Mouse (Mus musculus) left cerebral cortex, postnatal 4 days (tissue): ENCODE measurements around the gene Nlgn2. TPM values are rescaled to one million over a fixed set of nuclear protein-coding genes. Genes with fewer than 3 reads are reported as not detected.

ENCODE experiments used
- DNase-seq: peaks from one replicate; pipeline ENCODE4 v3.0.0-alpha.2; 2022
- intact Hi-C: fragments of 180-260 bp; cut with DNase I; formaldehyde crosslinking; loops from one replicate; pipeline ENCODE4 v1.15.1; 2025
- total RNA-seq, 2 experiments: library from RNA; stranded (reverse); gene quantifications; 2 replicates each; pipeline ENCODE4 v1.2.3; 2021

Gene Nlgn2
- 100 to 1,000 TPM; 237 to 257 TPM for total RNA-seq

DNA sequence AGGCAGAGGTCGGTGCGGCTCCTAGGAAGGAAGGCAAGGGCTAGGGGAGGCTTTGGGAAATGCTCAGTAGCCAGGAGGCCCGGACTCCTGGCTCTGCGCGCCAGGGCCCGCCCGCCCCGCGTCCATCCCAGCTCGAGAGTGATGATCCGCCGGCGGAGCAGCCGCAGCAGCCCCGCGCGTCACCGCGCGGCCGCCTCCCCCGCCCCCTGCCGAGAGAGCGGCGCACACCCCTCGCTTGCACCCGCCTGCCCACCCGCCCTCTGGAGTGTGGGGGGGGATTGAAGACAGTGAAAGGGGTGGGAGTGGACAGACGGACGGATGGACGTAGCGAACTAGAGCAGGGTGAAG is at the start of gene Nlgn2:
Gene Nlgn2, minus strand, starts transcription at position 181 of the 348 bp plus-strand sequence.
- intact Hi-C loops: loop anchor here (5.0 kb wide), 1 partner anchor 35 kb away; the partner anchor contains the start of gene Fgf11
- peak; percentile 89 for DNase-seq

- no peak for DNase-seq
- intact Hi-C loops: no loop called here
Observed at GRCm38 (mm10) chr11:69886907-69887635, 49.5 kb upstream of the Nlgn2 start.

GRCm38 (mm10) chr11:69884663-69885062 is 47.1 kb upstream of the Nlgn2 start:
- intact Hi-C loops: no loop called here
- DNase-seq: no peak

GRCm38 (mm10) chr11:69884240-69884639 is 46.7 kb upstream of the Nlgn2 start:
- DNase-seq: no peak
- intact Hi-C loops: no loop called here

GRCm38 (mm10) chr11:69883527-69884151 is 46.1 kb upstream of the Nlgn2 start:
- DNase-seq: no peak
- intact Hi-C loops: no loop called here

GRCm38 (mm10) chr11:69883066-69883465 is 45.5 kb upstream of the Nlgn2 start:
- intact Hi-C loops: no loop called here
- no peak for DNase-seq

DNA sequence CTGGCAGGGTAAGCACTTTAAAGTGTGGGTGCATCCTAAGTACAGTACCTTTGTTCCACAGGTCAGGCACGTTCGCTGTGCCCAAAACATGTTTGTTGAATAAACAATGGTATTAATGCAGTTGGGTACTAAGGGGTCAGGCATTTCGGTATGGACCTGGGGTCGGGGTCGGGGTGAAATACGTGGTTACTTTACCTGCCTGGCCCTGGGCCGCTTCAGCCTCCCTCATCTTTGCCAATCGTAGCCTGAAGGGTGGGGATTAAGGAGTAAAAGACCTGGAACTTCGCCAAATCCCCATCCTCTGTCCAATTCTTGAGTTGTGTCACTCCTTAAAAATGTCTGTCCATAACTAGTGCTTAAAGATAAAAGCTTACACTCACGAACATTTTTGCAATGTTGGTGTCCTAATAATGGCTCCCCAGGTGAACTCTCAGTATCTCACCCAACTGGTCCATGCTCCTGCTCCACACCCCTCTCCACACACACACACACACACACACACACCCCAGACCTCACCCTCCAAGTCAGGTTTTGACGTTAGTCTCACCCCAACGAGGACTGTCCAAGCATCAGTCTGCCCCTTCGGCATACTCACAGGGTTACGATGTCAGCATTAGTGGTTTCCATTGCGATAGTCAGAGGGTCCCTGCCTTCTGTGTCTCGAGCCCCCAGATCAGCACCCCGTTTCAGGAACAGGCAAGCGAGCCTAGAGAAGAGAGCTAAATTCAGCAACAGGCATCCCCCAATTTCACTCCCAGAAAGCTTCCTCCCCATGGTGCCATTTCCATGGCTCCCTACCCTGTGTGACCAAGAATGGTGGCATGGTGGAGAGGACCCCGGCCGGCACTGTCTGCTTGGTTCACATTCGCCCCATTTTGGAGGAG is 44.4 kb upstream of the Nlgn2 start:
- intact Hi-C loops: no loop called here
- DNase-seq: no peak

GRCm38 (mm10) chr11:69880853-69881603 is 43.4 kb upstream of the Nlgn2 start, which contains the start of gene Kctd11:
Gene Kctd11 (minus strand): TSS chr11:69881406.
- peak; percentile 75 for DNase-seq
- intact Hi-C loops: no loop called here

DNA sequence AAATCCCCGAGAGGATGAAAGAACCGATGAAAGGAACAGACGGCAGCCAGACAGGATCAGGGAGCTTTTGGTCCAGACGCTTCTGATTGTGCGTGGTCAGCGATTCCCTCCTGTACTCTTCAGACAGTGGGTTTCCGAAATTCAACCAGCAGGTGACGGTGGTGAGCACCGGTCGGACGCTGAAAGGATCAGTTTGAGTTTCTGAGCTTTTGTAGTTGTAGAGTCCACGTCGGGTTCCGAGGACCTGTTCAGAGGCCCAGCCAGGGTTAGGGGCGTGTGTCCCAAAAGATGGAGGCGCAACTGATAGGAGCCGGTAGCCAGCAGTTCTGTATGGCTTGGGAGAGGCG is 42.9 kb upstream of the Nlgn2 start:
- intact Hi-C loops: no loop called here
- peak; percentile 60 for DNase-seq

- no peak for DNase-seq
- intact Hi-C loops: no loop called here
Observed at GRCm38 (mm10) chr11:69879711-69880110, 42.1 kb upstream of the Nlgn2 start.

DNA sequence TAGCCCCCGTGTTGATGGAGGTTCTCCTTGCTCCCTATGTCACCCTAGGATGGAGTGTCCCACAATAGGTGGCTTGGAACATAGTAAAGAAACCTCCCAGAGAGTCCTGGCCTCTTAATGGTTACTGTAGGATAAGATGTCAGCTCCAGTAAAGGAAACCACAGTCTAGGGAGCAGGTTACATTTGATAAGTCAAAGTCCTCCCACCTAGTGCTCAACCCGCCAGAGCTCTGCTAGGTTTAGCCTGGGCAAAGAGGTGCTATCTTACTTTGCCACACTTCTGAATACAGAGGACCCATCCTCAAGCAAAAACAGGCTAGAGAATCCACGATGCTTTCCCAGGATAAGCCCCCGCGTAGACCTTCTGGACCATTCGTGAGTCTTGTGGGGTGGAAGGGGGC is 41.4 kb upstream of the Nlgn2 start:
- DNase-seq: no peak
- intact Hi-C loops: no loop called here

DNA sequence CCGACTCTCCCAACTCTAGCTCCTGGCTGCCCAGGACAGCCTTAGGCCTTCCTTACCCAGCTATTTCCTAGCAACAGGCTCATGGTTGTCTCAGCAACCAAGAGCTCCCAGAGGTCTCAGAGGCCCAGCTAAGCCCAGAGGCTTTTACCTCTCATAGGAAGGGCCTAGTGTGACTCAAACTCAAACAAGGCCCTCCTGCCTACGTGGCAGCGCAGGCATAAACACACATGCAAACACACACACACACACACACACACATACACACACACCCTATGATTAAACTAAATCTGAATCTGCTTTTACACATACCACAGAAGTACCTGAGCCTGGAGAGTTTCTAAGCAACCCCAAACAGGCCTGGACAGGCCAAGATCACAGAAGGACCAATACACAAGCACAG is 40.8 kb upstream of the Nlgn2 start:
- intact Hi-C loops: no loop called here
- DNase-seq: no peak

DNA sequence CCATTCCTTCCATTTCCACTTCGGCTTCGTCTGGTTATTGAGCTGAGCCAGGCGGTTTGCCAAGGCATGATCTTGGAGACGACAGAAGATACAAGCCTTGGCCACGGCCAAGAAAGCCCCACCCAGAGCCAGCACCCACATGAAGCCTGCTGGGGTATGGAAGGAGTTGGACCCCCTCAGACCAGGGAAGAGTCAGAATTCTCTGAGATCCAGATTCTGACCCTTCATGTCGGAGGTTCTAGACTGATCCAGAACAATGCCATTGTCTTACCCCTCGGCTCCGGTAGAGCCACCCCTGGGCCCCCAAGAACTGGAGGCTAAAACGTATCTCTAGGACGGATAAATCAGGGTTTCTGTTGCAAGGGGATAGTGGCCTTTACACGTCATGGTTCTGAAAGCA is 40.3 kb upstream of the Nlgn2 start, which contains the start of gene Tmem95:
Gene Tmem95, minus strand, starts transcription at position 141 of the 400 bp plus-strand sequence.
- intact Hi-C loops: no loop called here
- DNase-seq: no peak

GRCm38 (mm10) chr11:69876867-69877266 is 39.3 kb upstream of the Nlgn2 start:
- intact Hi-C loops: no loop called here
- peak; percentile 86 for DNase-seq

DNA sequence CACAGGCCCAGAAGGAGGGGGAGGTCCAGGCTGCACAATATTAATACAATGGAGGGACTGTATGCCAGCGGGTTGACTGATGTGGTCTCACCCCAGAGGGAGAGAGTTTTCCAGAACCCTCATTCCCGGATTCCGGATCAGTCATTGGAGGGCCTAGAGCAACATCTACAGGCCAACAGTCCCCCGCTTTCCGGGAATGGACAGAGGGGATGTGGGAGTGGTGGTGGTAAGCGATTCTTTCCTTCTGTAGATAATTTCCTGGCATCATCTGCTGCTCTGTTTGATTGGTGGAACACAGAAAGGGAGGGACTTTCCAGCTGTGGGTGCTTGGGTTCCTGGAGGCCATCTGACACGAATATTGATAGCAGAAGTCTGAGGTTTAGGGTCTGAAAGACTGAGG is 38.6 kb upstream of the Nlgn2 start:
- intact Hi-C loops: no loop called here
- no peak for DNase-seq

DNA sequence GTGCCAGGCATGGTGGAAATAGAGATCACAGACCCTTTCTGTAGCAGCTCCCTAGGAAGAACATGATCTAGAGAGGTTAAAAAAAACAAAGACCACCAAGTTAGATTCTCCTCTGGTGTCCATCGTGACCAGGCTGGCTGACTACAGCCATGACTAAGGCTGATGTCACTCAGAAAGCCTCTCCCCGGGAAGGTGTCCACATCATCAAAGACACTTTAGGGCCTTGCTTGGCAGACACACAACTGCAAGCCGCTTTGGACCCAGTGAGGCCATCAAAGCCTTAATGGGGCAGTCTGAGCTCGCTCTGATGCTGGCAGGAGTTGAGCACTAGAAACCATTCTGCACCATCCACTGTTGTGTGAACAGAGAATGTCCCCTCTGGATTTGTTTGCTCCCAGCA is 34.9 kb upstream of the Nlgn2 start:
- intact Hi-C loops: no loop called here
- DNase-seq: no peak

DNA sequence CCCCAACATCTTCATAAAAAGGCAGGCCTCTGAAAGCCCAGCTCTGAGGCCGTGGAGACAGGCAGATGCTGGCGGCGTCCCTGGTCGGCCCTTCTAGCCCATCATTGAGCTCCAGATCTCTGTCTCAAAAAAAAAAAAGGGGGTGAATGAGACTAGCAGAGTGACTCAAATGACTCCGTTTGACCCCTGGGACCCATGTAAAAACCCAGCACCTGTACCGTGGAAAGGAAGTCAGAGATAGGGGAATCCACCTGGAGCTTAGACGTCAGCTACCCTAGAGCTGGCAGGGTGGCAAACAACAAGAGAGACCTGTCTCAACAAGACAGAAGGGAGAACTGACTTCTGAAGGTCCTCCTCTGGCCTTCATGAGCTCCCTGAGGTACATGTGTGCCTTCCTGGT is 34.2 kb upstream of the Nlgn2 start:
- DNase-seq: no peak
- intact Hi-C loops: no loop called here

DNA sequence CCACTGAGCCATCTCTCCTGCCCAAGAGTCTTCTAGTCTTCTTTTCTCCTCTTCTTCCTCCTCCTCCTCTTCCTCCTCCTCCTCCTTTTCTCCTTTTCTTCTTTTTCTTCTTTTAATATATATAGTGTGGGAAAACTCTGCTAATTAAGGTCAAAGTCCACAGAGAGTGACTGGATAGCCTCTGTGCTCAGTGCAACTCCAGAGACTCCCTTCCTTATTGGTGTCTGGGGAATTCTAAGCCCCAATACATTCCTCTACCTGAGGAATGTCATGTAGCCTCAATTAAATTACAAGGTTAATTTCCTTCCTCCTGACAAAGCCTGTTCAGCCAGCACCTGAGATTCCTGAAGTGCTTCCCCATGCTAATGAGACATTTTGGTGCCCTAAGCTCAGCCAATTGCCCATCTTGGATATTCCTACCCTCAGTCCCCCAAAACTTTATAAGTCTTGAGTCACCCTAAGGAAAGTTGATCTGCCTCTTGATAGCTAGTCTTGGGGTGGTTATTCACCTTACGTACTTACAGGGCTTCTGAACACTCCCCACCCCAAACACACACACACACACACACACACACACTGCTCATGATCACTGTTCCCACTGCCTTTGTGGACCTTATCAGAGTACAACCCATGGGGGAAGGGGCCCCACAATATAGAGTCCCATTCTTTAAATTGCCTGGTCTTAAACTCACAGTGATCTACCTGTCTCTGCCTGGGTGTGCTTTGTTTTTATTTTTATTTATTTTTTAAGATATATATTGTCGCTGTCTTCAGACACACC is 32.9 kb upstream of the Nlgn2 start:
- no peak for DNase-seq
- intact Hi-C loops: no loop called here

DNA sequence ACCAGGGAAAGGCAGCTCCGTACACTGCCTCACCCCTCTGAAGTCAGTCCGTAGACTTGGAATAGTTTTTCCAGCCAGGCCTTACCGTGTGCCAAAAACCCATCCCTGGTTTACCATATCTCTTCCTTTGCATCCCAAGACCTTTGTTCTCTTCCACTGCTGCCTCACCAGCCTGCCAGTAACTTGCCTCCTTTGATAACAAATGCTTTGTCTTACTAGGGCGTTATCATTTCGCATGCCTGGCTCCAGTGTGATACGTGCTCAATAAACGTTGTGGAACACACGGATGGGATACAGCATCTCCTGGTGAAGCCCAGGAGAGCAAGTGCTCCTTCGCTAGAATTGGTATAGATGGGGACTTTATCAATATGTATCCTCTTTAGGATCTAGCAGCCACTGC is 29.8 kb upstream of the Nlgn2 start:
- intact Hi-C loops: no loop called here
- no peak for DNase-seq

DNA sequence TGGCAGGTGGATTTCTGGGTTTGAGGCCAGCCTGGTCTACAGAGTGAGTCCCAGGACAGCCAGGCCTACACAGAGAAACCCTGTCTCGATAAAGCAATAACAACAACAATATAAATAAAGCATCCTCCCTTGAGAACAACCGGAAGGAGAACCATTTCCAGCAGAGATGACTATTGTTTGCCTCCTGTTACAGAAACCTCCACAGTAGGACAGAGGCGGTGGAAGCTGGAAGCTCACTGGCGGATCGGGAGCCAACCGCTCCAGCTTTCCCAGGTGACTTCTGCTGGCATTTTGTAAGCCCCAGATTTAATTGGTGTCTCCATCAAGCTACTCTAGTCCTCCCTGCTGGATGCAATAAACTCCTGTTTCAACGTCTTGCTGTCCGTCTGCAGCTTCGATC is 28.0 kb upstream of the Nlgn2 start:
- no peak for DNase-seq
- intact Hi-C loops: no loop called here
